Mouse (Mus musculus): ENCODE measurements around the gene Clip4. TPM values are rescaled to one million over a fixed set of nuclear protein-coding genes. Genes with fewer than 3 reads are reported as not detected.
"Not testable (repeated sequence)": the region's sequence is repeated elsewhere in the genome, so short reads cannot be mapped to it uniquely, and the experiment has no call there.

Clip4 gene
- polyA plus RNA-seq (2014; fragmentation: Nextera tagmentation; extraction: Ambion mirVana) = 10.1 and 10.2 TPM in 2 replicates

- WGBS = 73% methylated on average over 1 of the region's 1 CpGs
- not testable (repeated sequence) for ATAC-seq (replicated peaks; ENCODE audit: low FRiP score); H3K27ac ChIP-seq (ENCODE audit: low read depth, low read length)
These were observed at the start of gene Clip4 for GRCm38 (mm10) chr17:71768173-71768572. Gene Clip4, plus strand, starts transcription at chr17:71768473.

GRCm38 (mm10) chr17:71720434-71720833, 47.8 kb upstream of the Clip4 start:
- Histone ChIP-seq H3K4me2 (ENCODE audit: low read depth, low read length, severe bottlenecking) (no peak overlapping the region), H3K27ac (ENCODE audit: low read depth, low read length) (no peak overlapping the region), H3K36me3 (ENCODE audit: control insufficient read depth, insufficient read depth, low read length) (no peaks in the 10 kb centered on the region), H3K4me1 (replicated peaks; ENCODE audit: control insufficient read depth, insufficient read depth, low read length) (no peaks in the 10 kb centered on the region), H3K27me3 (ENCODE audit: control insufficient read depth, insufficient read depth, low read length) (no peaks in the 10 kb centered on the region), H3K9ac (ENCODE audit: low read length) (no peak overlapping the region), H3K4me3 (ENCODE audit: low read depth, low read length) (no peak overlapping the region), H3K9me3 (ENCODE audit: control insufficient read depth, low read length) (no peaks in the 10 kb centered on the region)
- no peak for ATAC-seq (replicated peaks; ENCODE audit: low FRiP score)
- no peak for DNase-seq (ENCODE audit: low spot score)

More at GRCm38 (mm10) chr17:71768173-71768572, at the start of gene Clip4:
- H3K27me3 ChIP-seq (ENCODE audit: control insufficient read depth, insufficient read depth, low read length); H3K4me3 ChIP-seq (ENCODE audit: low read depth, low read length); H3K36me3 ChIP-seq (ENCODE audit: control insufficient read depth, insufficient read depth, low read length); H3K9me3 ChIP-seq (ENCODE audit: control insufficient read depth, low read length); H3K9ac ChIP-seq (ENCODE audit: low read length); DNase-seq (ENCODE audit: low spot score); H3K4me2 ChIP-seq (ENCODE audit: low read depth, low read length, severe bottlenecking); H3K4me1 ChIP-seq (replicated peaks; ENCODE audit: control insufficient read depth, insufficient read depth, low read length): not testable (repeated sequence)

- no peaks in the 10 kb centered on the region for H3K36me3 ChIP-seq (ENCODE audit: control insufficient read depth, insufficient read depth, low read length)
- H3K4me2 ChIP-seq (ENCODE audit: low read depth, low read length, severe bottlenecking) = no peak overlapping the region
- H3K4me1 ChIP-seq (replicated peaks; ENCODE audit: control insufficient read depth, insufficient read depth, low read length) = no peaks in the 10 kb centered on the region
- no peak overlapping the region for H3K9ac ChIP-seq (ENCODE audit: low read length)
- WGBS = 85% methylated on average over 3 of the region's 3 CpGs
- ATAC-seq (replicated peaks; ENCODE audit: low FRiP score) = no peak
- no peaks in the 10 kb centered on the region for H3K9me3 ChIP-seq (ENCODE audit: control insufficient read depth, low read length)
- DNase-seq (ENCODE audit: low spot score) = no peak
- no peaks in the 10 kb centered on the region for H3K27me3 ChIP-seq (ENCODE audit: control insufficient read depth, insufficient read depth, low read length)
- H3K4me3 ChIP-seq (ENCODE audit: low read depth, low read length) = no peak overlapping the region
- no peak overlapping the region for H3K27ac ChIP-seq (ENCODE audit: low read depth, low read length)
These were observed 47.3 kb upstream of the Clip4 start for GRCm38 (mm10) chr17:71721019-71721418.

GRCm38 (mm10) chr17:71730655-71731054, 37.6 kb upstream of the Clip4 start:
- no peaks in the 10 kb centered on the region for H3K36me3 ChIP-seq (ENCODE audit: control insufficient read depth, insufficient read depth, low read length)
- no peak overlapping the region for H3K4me2 ChIP-seq (ENCODE audit: low read depth, low read length, severe bottlenecking)
- H3K4me3 ChIP-seq (ENCODE audit: low read depth, low read length) = no peak overlapping the region
- no peak overlapping the region for H3K27ac ChIP-seq (ENCODE audit: low read depth, low read length)
- H3K9ac ChIP-seq (ENCODE audit: low read length) = no peak overlapping the region
- no peak for ATAC-seq (replicated peaks; ENCODE audit: low FRiP score)
- 78% methylated on average over 2 of the region's 2 CpGs for WGBS
- no peak for DNase-seq (ENCODE audit: low spot score)
- no peaks in the 10 kb centered on the region for H3K4me1 ChIP-seq (replicated peaks; ENCODE audit: control insufficient read depth, insufficient read depth, low read length)
- H3K9me3 ChIP-seq (ENCODE audit: control insufficient read depth, low read length) = no peaks in the 10 kb centered on the region
- H3K27me3 ChIP-seq (ENCODE audit: control insufficient read depth, insufficient read depth, low read length) = no peaks in the 10 kb centered on the region

GRCm38 (mm10) chr17:71736442-71736841, 31.8 kb upstream of the Clip4 start:
- no peaks in the 10 kb centered on the region for H3K4me1 ChIP-seq (replicated peaks; ENCODE audit: control insufficient read depth, insufficient read depth, low read length)
- no peak overlapping the region for H3K9ac ChIP-seq (ENCODE audit: low read length)
- H3K36me3 ChIP-seq (ENCODE audit: control insufficient read depth, insufficient read depth, low read length) = no peaks in the 10 kb centered on the region
- WGBS = 69% methylated on average over 3 of the region's 3 CpGs
- no peak overlapping the region for H3K4me2 ChIP-seq (ENCODE audit: low read depth, low read length, severe bottlenecking)
- H3K9me3 ChIP-seq (ENCODE audit: control insufficient read depth, low read length) = no peaks in the 10 kb centered on the region
- H3K27me3 ChIP-seq (ENCODE audit: control insufficient read depth, insufficient read depth, low read length) = no peaks in the 10 kb centered on the region
- H3K4me3 ChIP-seq (ENCODE audit: low read depth, low read length) = no peak overlapping the region
- no peak for ATAC-seq (replicated peaks; ENCODE audit: low FRiP score)
- no peak overlapping the region for H3K27ac ChIP-seq (ENCODE audit: low read depth, low read length)
- no peak for DNase-seq (ENCODE audit: low spot score)

- H3K9me3 ChIP-seq (ENCODE audit: control insufficient read depth, low read length) = no peaks in the 10 kb centered on the region
- no peak overlapping the region for H3K27ac ChIP-seq (ENCODE audit: low read depth, low read length)
- no peak overlapping the region for H3K4me2 ChIP-seq (ENCODE audit: low read depth, low read length, severe bottlenecking)
- 86% methylated on average over 3 of the region's 3 CpGs for WGBS
- no peak for ATAC-seq (replicated peaks; ENCODE audit: low FRiP score)
- no peak overlapping the region for H3K9ac ChIP-seq (ENCODE audit: low read length)
- no peaks in the 10 kb centered on the region for H3K27me3 ChIP-seq (ENCODE audit: control insufficient read depth, insufficient read depth, low read length)
- no peaks in the 10 kb centered on the region for H3K36me3 ChIP-seq (ENCODE audit: control insufficient read depth, insufficient read depth, low read length)
- no peak for DNase-seq (ENCODE audit: low spot score)
- H3K4me3 ChIP-seq (ENCODE audit: low read depth, low read length) = no peak overlapping the region
- H3K4me1 ChIP-seq (replicated peaks; ENCODE audit: control insufficient read depth, insufficient read depth, low read length) = 0 out of 2 replicates have a peak, but pooled peaks cover 2% of the 10 kb centered on the region
These were observed 26.1 kb upstream of the Clip4 start for GRCm38 (mm10) chr17:71742156-71742555.

- no peak for DNase-seq (ENCODE audit: low spot score)
- Histone ChIP-seq H3K27me3 (ENCODE audit: control insufficient read depth, insufficient read depth, low read length) (no peaks in the 10 kb centered on the region), H3K36me3 (ENCODE audit: control insufficient read depth, insufficient read depth, low read length) (no peaks in the 10 kb centered on the region), H3K9me3 (ENCODE audit: control insufficient read depth, low read length) (no peaks in the 10 kb centered on the region), H3K4me3 (ENCODE audit: low read depth, low read length) (no peak overlapping the region), H3K4me2 (ENCODE audit: low read depth, low read length, severe bottlenecking) (no peak overlapping the region), H3K27ac (ENCODE audit: low read depth, low read length) (no peak overlapping the region), H3K4me1 (replicated peaks; ENCODE audit: control insufficient read depth, insufficient read depth, low read length) (0 out of 2 replicates have a peak, but pooled peaks cover 2% of the 10 kb centered on the region), H3K9ac (ENCODE audit: low read length) (no peak overlapping the region)
- no peak for ATAC-seq (replicated peaks; ENCODE audit: low FRiP score)
- WGBS = 15% methylated on average over 5 of the region's 5 CpGs
These were observed 25.3 kb upstream of the Clip4 start for GRCm38 (mm10) chr17:71742935-71743334.

GRCm38 (mm10) chr17:71746114-71746513, 22.2 kb upstream of the Clip4 start:
- WGBS = 89% methylated on average over 9 of the region's 9 CpGs
- ATAC-seq (replicated peaks; ENCODE audit: low FRiP score) (no peak), DNase-seq (ENCODE audit: low spot score) (no peak)

GRCm38 (mm10) chr17:71747561-71747960, 20.7 kb upstream of the Clip4 start:
- DNase-seq (ENCODE audit: low spot score) (no peak), ATAC-seq (replicated peaks; ENCODE audit: low FRiP score) (no peak)
- no peak overlapping the region for H3K4me3 ChIP-seq (ENCODE audit: low read depth, low read length)
- no peaks in the 10 kb centered on the region for H3K9me3 ChIP-seq (ENCODE audit: control insufficient read depth, low read length)
- H3K4me2 ChIP-seq (ENCODE audit: low read depth, low read length, severe bottlenecking) = no peak overlapping the region
- no peaks in the 10 kb centered on the region for H3K36me3 ChIP-seq (ENCODE audit: control insufficient read depth, insufficient read depth, low read length)
- H3K27ac ChIP-seq (ENCODE audit: low read depth, low read length) = no peak overlapping the region
- H3K27me3 ChIP-seq (ENCODE audit: control insufficient read depth, insufficient read depth, low read length) = no peaks in the 10 kb centered on the region
- 0 out of 2 replicates have a peak, but pooled peaks cover 2% of the 10 kb centered on the region for H3K4me1 ChIP-seq (replicated peaks; ENCODE audit: control insufficient read depth, insufficient read depth, low read length)
- 81% methylated on average over 8 of the region's 8 CpGs for WGBS
- no peak overlapping the region for H3K9ac ChIP-seq (ENCODE audit: low read length)

More at GRCm38 (mm10) chr17:71746114-71746513, 22.2 kb upstream of the Clip4 start:
- Histone ChIP-seq H3K9ac (ENCODE audit: low read length) (no peak overlapping the region), H3K36me3 (ENCODE audit: control insufficient read depth, insufficient read depth, low read length) (no peaks in the 10 kb centered on the region), H3K27me3 (ENCODE audit: control insufficient read depth, insufficient read depth, low read length) (no peaks in the 10 kb centered on the region), H3K4me3 (ENCODE audit: low read depth, low read length) (no peak overlapping the region), H3K4me1 (replicated peaks; ENCODE audit: control insufficient read depth, insufficient read depth, low read length) (0 out of 2 replicates have a peak, but pooled peaks cover 2% of the 10 kb centered on the region), H3K4me2 (ENCODE audit: low read depth, low read length, severe bottlenecking) (no peak overlapping the region), H3K9me3 (ENCODE audit: control insufficient read depth, low read length) (no peaks in the 10 kb centered on the region), H3K27ac (ENCODE audit: low read depth, low read length) (no peak overlapping the region)
